Mouse (Mus musculus): ENCODE data around the gene Ak4. TPM values are rescaled to one million over a fixed set of nuclear protein-coding genes. Genes with fewer than 3 reads are reported as not detected.

The Ak4 gene
- polyA plus RNA-seq, 2 experiments, result 5.8 to 17.9 TPM

DNA sequence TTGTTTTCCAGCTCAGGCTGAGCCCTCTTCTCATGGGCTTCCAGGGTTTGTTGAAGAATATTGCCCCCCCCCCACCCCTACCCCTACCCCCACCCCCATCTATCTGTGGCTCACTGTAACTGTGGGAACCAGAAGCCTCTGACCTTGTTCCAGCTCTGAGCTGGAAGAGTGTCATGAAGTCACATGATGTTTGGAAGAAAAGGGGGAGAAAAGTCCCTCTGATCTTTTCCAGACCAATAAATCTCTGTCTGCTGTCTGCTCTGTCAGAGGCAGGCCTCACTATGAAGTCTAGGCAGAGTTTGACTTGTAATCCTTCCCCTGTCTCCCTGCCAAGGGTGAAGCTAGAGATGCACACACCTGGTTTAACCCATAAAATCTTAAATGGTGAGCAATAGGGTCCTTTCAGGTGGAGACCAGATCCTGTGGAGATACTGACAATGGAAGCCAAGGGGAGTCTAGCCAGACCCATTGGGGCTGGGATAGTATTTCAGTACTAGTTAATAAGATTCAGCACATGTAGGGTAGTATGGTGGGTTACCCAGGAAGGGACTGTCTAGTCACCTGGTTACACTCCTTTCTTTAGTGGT lies 74.6 kb downstream of the Ak4 start:
- DNase-seq (ENCODE audit: low spot score), result no peak
- H3K27ac ChIP-seq (replicated peaks; ENCODE audit: low read depth, low read length), result no peak overlapping the region
- H3K4me1 ChIP-seq (ENCODE audit: control insufficient read depth, insufficient read depth, low read length), result peaks cover 13% of the 10 kb centered on the region
- no peaks in the 10 kb centered on the region for H3K36me3 ChIP-seq (ENCODE audit: control insufficient read depth, insufficient read depth, low read length)
- TF ChIP-seq POLR2A (IDR thresholded peaks at IDR 0.05; ENCODE audit: borderline replicate concordance, extremely low read depth, insufficient read depth, insufficient read length), result no peak
- no peaks in the 10 kb centered on the region for H3K9me3 ChIP-seq (ENCODE audit: control insufficient read depth, low read length)
- ATAC-seq (ENCODE audit: low FRiP score, low read depth), result no peak
- H3K4me3 ChIP-seq (replicated peaks; ENCODE audit: low read length), result no peak overlapping the region
- H3K9ac ChIP-seq (ENCODE audit: low read depth, low read length, severe bottlenecking), result no peak overlapping the region
- H3K27me3 ChIP-seq (ENCODE audit: control insufficient read depth, insufficient read depth, low read length), result peaks cover 34% of the 10 kb centered on the region
- H3K4me2 ChIP-seq (replicated peaks; ENCODE audit: low read depth, low read length, severe bottlenecking), result no peak overlapping the region

DNA sequence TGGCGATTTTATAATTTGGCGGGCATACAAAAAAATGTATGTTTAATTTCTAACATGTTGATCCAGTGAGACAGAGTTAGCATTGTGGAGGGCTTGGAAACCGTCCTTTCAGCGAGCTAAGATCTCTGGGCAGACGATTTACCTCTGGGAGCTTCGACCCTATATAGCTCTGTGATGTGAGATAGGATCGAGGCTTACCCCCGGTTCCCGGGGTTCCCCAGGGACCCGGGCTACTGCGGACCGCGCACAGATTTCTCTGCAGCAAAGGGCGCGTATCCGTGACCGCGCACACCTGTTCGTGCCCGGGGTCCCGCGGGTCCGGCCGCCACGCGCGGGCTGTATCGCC lies 77.1 kb downstream of the Ak4 start:
- 2% methylated on average over 25 of the region's 28 CpGs for WGBS
- peaks cover 34% of the 10 kb centered on the region for H3K27me3 ChIP-seq (ENCODE audit: control insufficient read depth, insufficient read depth, low read length)
- TF ChIP-seq POLR2A (IDR thresholded peaks at IDR 0.05; ENCODE audit: borderline replicate concordance, extremely low read depth, insufficient read depth, insufficient read length), result no peak

DNA sequence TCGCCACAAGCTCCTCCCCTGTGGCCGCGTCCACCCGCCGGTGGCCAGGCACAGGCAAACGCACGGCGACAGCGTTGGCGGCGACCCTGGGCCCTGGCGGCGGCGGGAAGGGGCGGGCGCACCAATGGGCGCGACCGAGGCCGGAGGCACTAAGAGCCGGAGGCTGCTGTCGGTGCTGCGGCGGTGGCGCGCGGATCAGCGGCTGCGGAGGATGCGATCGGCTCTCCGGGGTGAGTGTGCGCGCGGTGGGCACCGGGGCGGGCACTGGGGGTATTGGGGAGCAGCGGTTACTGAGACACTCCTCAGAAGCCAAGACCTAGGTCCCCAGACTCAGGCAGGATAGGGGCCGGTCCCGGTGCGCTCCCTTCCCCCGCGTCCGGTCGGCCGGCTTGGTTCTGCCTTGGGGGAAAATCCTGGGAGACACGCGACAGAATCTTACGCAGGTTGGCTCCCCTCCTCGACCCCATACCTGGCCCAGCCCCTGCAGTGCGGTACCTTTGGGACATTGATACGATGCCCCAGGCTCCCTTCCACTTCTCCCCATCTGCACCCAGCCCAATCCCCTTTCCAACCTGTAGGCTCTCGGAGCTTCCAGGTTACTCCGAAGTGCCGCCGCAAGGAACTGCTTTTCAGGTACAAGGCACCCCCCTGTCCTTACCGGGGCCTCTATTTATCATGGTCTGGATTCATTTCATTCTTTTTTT lies 77.6 kb downstream of the Ak4 start, which contains the start of gene Dnajc6:
Gene Dnajc6 (plus strand): TSS at position 115 of the 704 bp plus-strand sequence.
- under 1% methylated on average over 37 of the region's 57 CpGs for WGBS
- ATAC-seq (ENCODE audit: low FRiP score, low read depth), result no peak
- TF ChIP-seq POLR2A (IDR thresholded peaks at IDR 0.05; ENCODE audit: borderline replicate concordance, extremely low read depth, insufficient read depth, insufficient read length), result no peak
- H3K4me1 ChIP-seq (ENCODE audit: control insufficient read depth, insufficient read depth, low read length), result peaks cover 13% of the 10 kb centered on the region
- H3K4me2 ChIP-seq (replicated peaks; ENCODE audit: low read depth, low read length, severe bottlenecking), result peak within 1 kb of the TSS; percentile 99
- peaks cover 34% of the 10 kb centered on the region for H3K27me3 ChIP-seq (ENCODE audit: control insufficient read depth, insufficient read depth, low read length)
- no peak within 1 kb of the TSS for H3K27ac ChIP-seq (replicated peaks; ENCODE audit: low read depth, low read length)
- H3K9me3 ChIP-seq (ENCODE audit: control insufficient read depth, low read length), result no peaks in the 10 kb centered on the region
- no peak for DNase-seq (ENCODE audit: low spot score)
- H3K36me3 ChIP-seq (ENCODE audit: control insufficient read depth, insufficient read depth, low read length), result no peaks in the 10 kb centered on the region
- peak within 1 kb of the TSS; percentile 58 for H3K4me3 ChIP-seq (replicated peaks; ENCODE audit: low read length)
- H3K9ac ChIP-seq (ENCODE audit: low read depth, low read length, severe bottlenecking), result peak within 1 kb of the TSS; percentile 51

More for the DNA sequence above, 77.1 kb downstream of the Ak4 start:
- Histone ChIP-seq H3K9me3 (ENCODE audit: control insufficient read depth, low read length) (no peaks in the 10 kb centered on the region), H3K4me2 (replicated peaks; ENCODE audit: low read depth, low read length, severe bottlenecking) (peak overlapping the region; percentile 99), H3K27ac (replicated peaks; ENCODE audit: low read depth, low read length) (no peak overlapping the region), H3K4me1 (ENCODE audit: control insufficient read depth, insufficient read depth, low read length) (peaks cover 13% of the 10 kb centered on the region), H3K4me3 (replicated peaks; ENCODE audit: low read length) (peak overlapping the region; percentile 58), H3K36me3 (ENCODE audit: control insufficient read depth, insufficient read depth, low read length) (no peaks in the 10 kb centered on the region), H3K9ac (ENCODE audit: low read depth, low read length, severe bottlenecking) (peak overlapping the region; percentile 51)
- DNase-seq (ENCODE audit: low spot score) (no peak), ATAC-seq (ENCODE audit: low FRiP score, low read depth) (no peak)

DNA sequence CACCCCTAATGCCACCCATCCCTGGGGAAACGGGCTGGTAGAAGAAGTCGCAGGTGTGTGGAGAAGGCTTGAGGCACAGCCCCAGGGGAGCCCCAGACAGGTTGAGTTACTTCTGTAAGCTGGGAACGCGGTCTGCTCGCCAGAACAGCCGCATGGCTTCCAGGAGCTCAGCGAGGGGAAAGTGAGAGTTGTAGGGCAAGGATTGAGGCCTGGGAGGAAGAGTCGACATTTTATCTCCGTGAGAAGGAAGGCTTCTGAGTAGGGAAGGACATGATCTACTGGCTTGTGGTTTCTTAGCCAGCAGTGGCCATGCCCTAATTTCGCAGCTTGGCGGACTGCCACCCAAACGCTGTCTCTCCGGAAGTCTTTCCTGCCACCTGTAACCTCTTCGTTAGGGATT lies 78.3 kb downstream of the Ak4 start:
- H3K36me3 ChIP-seq (ENCODE audit: control insufficient read depth, insufficient read depth, low read length), result no peaks in the 10 kb centered on the region
- no peak overlapping the region for H3K27ac ChIP-seq (replicated peaks; ENCODE audit: low read depth, low read length)
- H3K4me2 ChIP-seq (replicated peaks; ENCODE audit: low read depth, low read length, severe bottlenecking), result peak overlapping the region; percentile 99
- WGBS, result 5% methylated on average over 14 of the region's 14 CpGs
- H3K27me3 ChIP-seq (ENCODE audit: control insufficient read depth, insufficient read depth, low read length), result peaks cover 34% of the 10 kb centered on the region
- no peaks in the 10 kb centered on the region for H3K9me3 ChIP-seq (ENCODE audit: control insufficient read depth, low read length)
- H3K4me3 ChIP-seq (replicated peaks; ENCODE audit: low read length), result peak overlapping the region; percentile 58
- peaks cover 13% of the 10 kb centered on the region for H3K4me1 ChIP-seq (ENCODE audit: control insufficient read depth, insufficient read depth, low read length)
- DNase-seq (ENCODE audit: low spot score), result no peak
- no peak overlapping the region for H3K9ac ChIP-seq (ENCODE audit: low read depth, low read length, severe bottlenecking)
- no peak for TF ChIP-seq POLR2A (IDR thresholded peaks at IDR 0.05; ENCODE audit: borderline replicate concordance, extremely low read depth, insufficient read depth, insufficient read length)
- no peak for ATAC-seq (ENCODE audit: low FRiP score, low read depth)

DNA sequence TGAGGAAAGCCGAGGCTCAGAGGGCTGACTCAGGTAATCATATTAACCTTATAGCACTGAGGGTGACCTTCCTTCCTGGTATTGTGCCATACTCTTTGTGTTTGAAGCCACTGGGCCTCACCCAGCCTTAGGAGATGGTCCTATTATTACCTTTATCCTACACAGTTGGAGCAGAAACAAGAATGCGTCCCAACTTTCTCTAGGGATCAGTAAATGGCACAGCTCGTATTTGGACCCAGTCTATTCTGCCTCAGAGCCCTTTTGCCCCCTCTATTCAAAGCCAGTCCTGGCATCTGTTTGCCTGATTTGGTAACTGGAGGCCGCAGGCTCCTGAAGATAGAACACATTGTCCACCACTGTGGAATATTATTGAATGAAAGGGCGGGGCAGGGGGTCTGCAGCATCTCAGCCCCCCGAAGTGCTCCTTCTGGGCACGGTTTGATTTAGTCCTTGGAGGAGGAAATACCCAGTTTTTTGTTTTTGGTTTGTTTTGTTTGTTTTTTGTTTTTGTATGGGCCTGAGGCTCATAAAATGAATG lies 85.5 kb downstream of the Ak4 start:
- Histone ChIP-seq H3K36me3 (ENCODE audit: control insufficient read depth, insufficient read depth, low read length) (no peaks in the 10 kb centered on the region), H3K4me2 (replicated peaks; ENCODE audit: low read depth, low read length, severe bottlenecking) (no peak overlapping the region), H3K27me3 (ENCODE audit: control insufficient read depth, insufficient read depth, low read length) (peaks cover 11% of the 10 kb centered on the region; the same call in 1 of the 2 replicates), H3K27ac (replicated peaks; ENCODE audit: low read depth, low read length) (no peak overlapping the region), H3K4me3 (replicated peaks; ENCODE audit: low read length) (no peak overlapping the region), H3K4me1 (ENCODE audit: control insufficient read depth, insufficient read depth, low read length) (peaks cover 12% of the 10 kb centered on the region), H3K9me3 (ENCODE audit: control insufficient read depth, low read length) (no peaks in the 10 kb centered on the region), H3K9ac (ENCODE audit: low read depth, low read length, severe bottlenecking) (no peak overlapping the region)
- TF ChIP-seq POLR2A (IDR thresholded peaks at IDR 0.05; ENCODE audit: borderline replicate concordance, extremely low read depth, insufficient read depth, insufficient read length), result no peak
- 71% methylated on average over 7 of the region's 7 CpGs for WGBS
- ATAC-seq (ENCODE audit: low FRiP score, low read depth) (no peak), DNase-seq (ENCODE audit: low spot score) (no peak)

Data from limb, embryonic 14.5 days (tissue).